Mouse (Mus musculus): Measurements from ENCODE around the gene Dnase1.

GRCm38 (mm10) chr16:4022719-4023118 is 14.0 kb upstream of the Dnase1 start:
- TF ChIP-seq CTCF (IDR thresholded peaks at IDR 0.05; ENCODE audit: control insufficient read depth, insufficient read depth, insufficient read length) (no peak), CEBPB (IDR thresholded peaks at IDR 0.05; ENCODE audit: low read depth) (no peak), MAX (IDR thresholded peaks at IDR 0.05) (no peak), USF1 (IDR thresholded peaks at IDR 0.05; ENCODE audit: low read depth) (no peak)

All from C2C12 (cell line).